Mouse (Mus musculus): ENCODE data around the gene Lck.
"Not testable (repeated sequence)": the region's sequence is repeated elsewhere in the genome, so short reads cannot be mapped to it uniquely, and the experiment has no call there.

The Lck gene

GRCm38 (mm10) chr4:129555421-129555861 lies 18.0 kb downstream of the Lck start:
- DNase-seq (ENCODE audit: low spot score) = peak; percentile 64

GRCm38 (mm10) chr4:129554512-129554911 lies 18.9 kb downstream of the Lck start:
- DNase-seq (ENCODE audit: low spot score) = not testable (repeated sequence)

GRCm38 (mm10) chr4:129550295-129550694 lies 23.1 kb downstream of the Lck start:
- no peak for DNase-seq (ENCODE audit: low spot score)

GRCm38 (mm10) chr4:129549306-129549705 lies 24.1 kb downstream of the Lck start:
- DNase-seq (ENCODE audit: low spot score) = no peak

- not testable (repeated sequence) for DNase-seq (ENCODE audit: low spot score)
Observed at GRCm38 (mm10) chr4:129547631-129548030, 25.8 kb downstream of the Lck start.

- DNase-seq (ENCODE audit: low spot score) = no peak
Observed at GRCm38 (mm10) chr4:129544106-129544505, 29.3 kb downstream of the Lck start.

GRCm38 (mm10) chr4:129542592-129543141 lies 30.8 kb downstream of the Lck start, which contains the start of gene Hdac1:
TSS of gene Hdac1 (minus strand) at chr4:129542713.
- DNase-seq (ENCODE audit: low spot score) = peak; percentile 99

- peak; percentile 10 for DNase-seq (ENCODE audit: low spot score)
Observed at GRCm38 (mm10) chr4:129541868-129542591, 31.4 kb downstream of the Lck start.

GRCm38 (mm10) chr4:129540012-129540411 lies 33.4 kb downstream of the Lck start:
- no peak for DNase-seq (ENCODE audit: low spot score)

GRCm38 (mm10) chr4:129528901-129529300 lies 44.5 kb downstream of the Lck start:
- not testable (repeated sequence) for DNase-seq (ENCODE audit: low spot score)

GRCm38 (mm10) chr4:129525889-129526288 lies 47.6 kb downstream of the Lck start:
- no peak for DNase-seq (ENCODE audit: low spot score)

GRCm38 (mm10) chr4:129525338-129525737 lies 48.1 kb downstream of the Lck start:
- DNase-seq (ENCODE audit: low spot score) = no peak

GRCm38 (mm10) chr4:129518519-129518918 lies 54.9 kb downstream of the Lck start:
- DNase-seq (ENCODE audit: low spot score) = no peak

- no peak for DNase-seq (ENCODE audit: low spot score)
Observed at GRCm38 (mm10) chr4:129516925-129517324, 56.5 kb downstream of the Lck start.

- DNase-seq (ENCODE audit: low spot score) = peak; percentile 73
Observed at GRCm38 (mm10) chr4:129514300-129514898, 59.0 kb downstream of the Lck start.

GRCm38 (mm10) chr4:129513891-129514290 lies 59.5 kb downstream of the Lck start:
- no peak for DNase-seq (ENCODE audit: low spot score)

GRCm38 (mm10) chr4:129513086-129513767 lies 60.2 kb downstream of the Lck start, which contains the start of gene Marcksl1:
TSS of gene Marcksl1 (plus strand) at chr4:129513581.
- peak; percentile 93 for DNase-seq (ENCODE audit: low spot score)

GRCm38 (mm10) chr4:129511413-129512096 lies 61.9 kb downstream of the Lck start:
- DNase-seq (ENCODE audit: low spot score) = no peak

GRCm38 (mm10) chr4:129510723-129511412 lies 62.6 kb downstream of the Lck start:
- DNase-seq (ENCODE audit: low spot score) = no peak

GRCm38 (mm10) chr4:129509650-129510049 lies 63.8 kb downstream of the Lck start:
- no peak for DNase-seq (ENCODE audit: low spot score)
